Mouse (Mus musculus) gastrocnemius, adult 2 months (tissue): ENCODE measurements around the gene Sag. TPM values are rescaled to one million over a fixed set of nuclear protein-coding genes. Genes with fewer than 3 reads are reported as not detected.
A peak's percentile ranks its signal among the peaks of the same experiment; 100 is the strongest.

Experiments
- DNase-seq: peaks from one replicate; pipeline ENCODE4 v3.0.0; 2022
- H3K27ac ChIP-seq: fragments of 200-600 bp; 2 replicates; pipeline ENCODE4 v1.8.1; 2022; ENCODE audit warnings: mild to moderate bottlenecking
- H3K4me3 ChIP-seq: fragments of 200-600 bp; 2 replicates; pipeline ENCODE4 v1.8.1; 2022; ENCODE audit warnings: mild to moderate bottlenecking, moderate library complexity
- CTCF ChIP-seq: fragments of 200-600 bp; IDR thresholded peaks from 2 replicates; pipeline ENCODE4 v1.8.1; 2022; ENCODE audit warnings: antibody characterized with exemption, mild to moderate bottlenecking, moderate library complexity
- intact Hi-C: fragments of 180-260 bp; cut with DNase I; formaldehyde crosslinking; loops from one replicate; pipeline ENCODE4 v1.15.1; 2025
- total RNA-seq, 2 experiments: library from RNA; stranded (reverse); gene quantifications; 2 replicates each; pipeline ENCODE4 v1.2.3; 2021

Gene Sag
- total RNA-seq, 2 experiments from 2014 or later, result 0.17 to 0.23 TPM

DNA sequence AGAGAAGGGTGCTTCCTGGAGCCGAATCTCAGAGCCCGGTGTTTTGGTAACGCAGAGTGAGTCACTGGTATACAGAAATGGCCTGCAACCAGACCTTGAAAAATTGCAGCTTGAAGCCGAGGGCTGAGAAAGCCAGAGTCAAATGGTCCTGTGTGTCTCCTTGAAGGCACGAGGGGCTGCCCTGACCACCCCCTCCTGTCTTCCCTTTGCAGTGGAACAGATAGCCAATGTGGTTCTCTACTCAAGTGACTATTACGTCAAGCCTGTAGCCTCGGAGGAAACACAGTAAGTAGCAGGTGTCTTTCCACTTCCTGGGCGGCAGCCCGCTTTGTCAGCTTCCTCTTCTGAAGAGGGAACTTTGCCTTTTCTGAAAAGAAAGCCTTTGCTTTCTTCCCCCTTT, 24.7 kb downstream of the Sag start:
- no peak for TF ChIP-seq CTCF
- DNase-seq, result peak; percentile 31
- no peak overlapping the region for H3K4me3 ChIP-seq
- intact Hi-C loops, result no loop called here
- peak overlapping the region; percentile 48 for H3K27ac ChIP-seq

GRCm38 (mm10) chr1:87828926-87829580, 25.6 kb downstream of the Sag start:
- DNase-seq, result no peak
- no peak overlapping the region for H3K4me3 ChIP-seq
- intact Hi-C loops, result no loop called here
- TF ChIP-seq CTCF, result no peak
- peak overlapping the region; percentile 63 for H3K27ac ChIP-seq

GRCm38 (mm10) chr1:87829621-87830211, 26.2 kb downstream of the Sag start:
- peak overlapping the region; percentile 63 for H3K27ac ChIP-seq

DNA sequence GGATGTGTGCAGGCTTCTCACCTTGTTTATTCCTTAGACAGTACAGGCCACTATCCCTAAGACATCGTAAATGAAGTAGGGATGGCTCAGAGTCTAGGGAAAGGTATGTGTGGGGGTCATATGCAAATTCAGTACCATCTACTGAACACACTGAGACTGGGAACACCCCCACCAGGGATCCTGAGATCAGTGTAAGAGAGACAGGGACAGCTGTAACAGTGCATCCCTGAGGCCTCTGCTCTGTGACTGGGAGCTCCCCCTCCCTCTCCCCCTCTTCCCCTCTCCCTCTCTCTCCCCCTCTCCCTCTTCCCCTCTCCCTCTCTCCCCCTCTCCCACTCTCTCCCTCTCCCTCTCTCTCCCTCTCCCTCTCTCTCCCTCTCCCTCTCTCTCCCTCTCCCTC, 33.0 kb downstream of the Sag start:
- no peak for TF ChIP-seq CTCF
- Histone ChIP-seq H3K4me3 (no peak overlapping the region), H3K27ac (no peak overlapping the region)
- no peak for DNase-seq
- intact Hi-C loops, result no loop called here

More at GRCm38 (mm10) chr1:87829621-87830211, 26.2 kb downstream of the Sag start:
- no peak for TF ChIP-seq CTCF
- intact Hi-C loops, result no loop called here
- H3K4me3 ChIP-seq, result no peak overlapping the region
- DNase-seq, result no peak

GRCm38 (mm10) chr1:87837018-87837417, 33.5 kb downstream of the Sag start:
- no peak for DNase-seq
- intact Hi-C loops, result no loop called here
- Histone ChIP-seq H3K27ac (no peak overlapping the region), H3K4me3 (no peak overlapping the region)
- no peak for TF ChIP-seq CTCF

DNA sequence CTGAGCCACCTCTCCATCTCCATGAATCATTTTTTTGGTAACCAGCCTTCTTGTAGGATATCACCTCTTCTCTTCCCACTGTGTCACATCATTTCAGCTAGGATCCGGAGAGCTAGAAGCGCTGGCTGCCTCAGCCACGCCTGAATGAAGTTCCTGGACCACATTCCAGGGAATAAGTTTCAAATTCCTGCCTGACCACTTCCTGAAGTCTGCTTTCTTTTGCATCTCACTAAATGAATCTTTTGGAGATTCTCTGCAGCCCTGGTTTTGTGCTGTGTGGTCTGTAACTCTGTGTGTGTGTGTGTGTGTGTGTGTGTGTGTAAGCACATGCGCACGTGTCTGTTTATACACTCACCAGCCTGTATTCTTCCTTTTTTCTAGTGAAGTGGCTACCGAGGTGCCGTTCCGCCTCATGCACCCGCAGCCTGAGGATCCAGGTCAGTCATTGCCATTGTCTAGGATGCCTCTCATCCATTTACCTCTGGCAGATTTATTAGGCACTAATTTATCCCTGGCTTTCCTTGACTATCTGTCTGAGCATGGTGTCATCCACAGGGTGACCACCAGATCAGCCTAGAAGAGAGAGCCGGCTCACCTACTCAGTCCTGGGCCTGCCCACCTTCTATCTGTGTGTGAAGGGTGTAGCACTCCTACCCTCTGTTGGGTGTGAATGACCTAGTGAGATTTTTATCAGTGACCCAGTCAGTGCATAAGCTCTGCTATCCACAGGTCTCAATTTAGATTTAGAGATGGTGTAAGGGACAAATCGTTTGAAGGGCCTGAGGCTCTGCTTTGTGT, 37.1 kb downstream of the Sag start:
- no peak overlapping the region for H3K4me3 ChIP-seq
- H3K27ac ChIP-seq, result no peak overlapping the region
- intact Hi-C loops, result no loop called here
- no peak for DNase-seq
- TF ChIP-seq CTCF, result no peak

- H3K27ac ChIP-seq, result peak overlapping the region; percentile 53
- intact Hi-C loops, result no loop called here
- H3K4me3 ChIP-seq, result no peak overlapping the region
- peak; percentile 65 for DNase-seq
- no peak for TF ChIP-seq CTCF
These were observed 43.5 kb downstream of the Sag start for GRCm38 (mm10) chr1:87846801-87847474.

- peak overlapping the region; percentile 49; the same call in 1 of the 2 replicates for H3K27ac ChIP-seq
These were observed 44.1 kb downstream of the Sag start for GRCm38 (mm10) chr1:87847475-87848168.

DNA sequence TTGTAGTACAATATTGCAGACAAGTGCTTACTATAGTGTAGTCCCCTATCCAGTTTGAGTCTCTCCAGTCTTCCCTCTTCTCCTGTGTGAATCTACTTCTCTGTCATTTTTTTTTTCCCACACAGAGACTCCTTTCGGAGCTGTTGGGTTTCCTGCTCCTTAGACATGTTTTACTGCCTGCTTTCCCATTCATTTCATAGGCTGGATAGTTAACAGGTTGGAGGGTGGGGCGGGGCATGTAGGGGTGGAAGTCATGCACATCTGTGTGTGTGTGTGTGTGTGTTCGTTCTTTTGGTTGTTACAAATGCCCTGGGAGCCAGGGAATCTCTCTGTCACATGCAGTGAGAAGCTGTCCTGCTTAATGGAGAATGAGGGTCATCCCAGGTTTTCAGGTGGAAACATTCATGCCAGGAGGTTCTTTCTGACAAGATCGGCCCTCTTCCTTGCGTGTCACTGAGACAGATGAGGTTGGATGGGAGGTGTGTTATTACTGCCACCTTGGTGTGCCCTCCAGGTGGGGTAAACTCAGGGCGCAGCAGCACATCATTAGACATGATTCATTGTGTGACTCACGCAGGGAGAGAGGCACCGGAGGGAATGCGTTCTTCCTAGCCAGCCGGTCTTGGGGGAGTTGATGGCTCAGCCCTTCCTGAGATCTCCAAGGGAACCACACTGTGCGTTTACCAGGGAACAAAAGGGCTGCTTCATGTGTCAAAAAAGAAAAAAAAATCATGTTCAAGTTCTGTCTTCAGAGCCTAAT, 44.9 kb downstream of the Sag start:
- H3K27ac ChIP-seq, result peak overlapping the region; percentile 49; the same call in 1 of the 2 replicates
- peak; percentile 27 for DNase-seq
- intact Hi-C loops, result no loop called here
- H3K4me3 ChIP-seq, result no peak overlapping the region
- no peak for TF ChIP-seq CTCF

More at GRCm38 (mm10) chr1:87847475-87848168, 44.1 kb downstream of the Sag start:
- TF ChIP-seq CTCF, result no peak
- no peak for DNase-seq
- intact Hi-C loops, result no loop called here
- no peak overlapping the region for H3K4me3 ChIP-seq

DNA sequence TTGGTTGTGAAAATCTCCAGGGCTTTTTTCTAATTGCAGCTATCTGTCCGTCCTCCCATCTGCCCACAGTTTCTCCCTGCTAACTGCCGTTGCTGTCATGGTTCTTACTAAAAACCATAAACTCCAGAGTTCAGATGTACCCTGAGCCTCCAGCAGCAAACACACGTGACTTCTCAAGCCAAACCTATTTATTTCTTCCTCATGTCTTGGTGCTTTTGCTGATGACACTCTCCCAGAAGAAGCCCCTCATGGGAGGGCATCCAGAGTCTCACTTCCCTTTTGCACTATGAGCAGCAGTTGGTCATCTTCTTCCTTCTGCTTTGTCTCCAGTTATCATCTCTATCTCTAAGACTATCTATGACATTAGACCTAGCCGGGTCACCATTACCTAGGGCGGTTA, 45.8 kb downstream of the Sag start:
- H3K4me3 ChIP-seq, result no peak overlapping the region
- no peak for TF ChIP-seq CTCF
- DNase-seq, result no peak
- H3K27ac ChIP-seq, result peak overlapping the region; percentile 25; the same call in 1 of the 2 replicates
- intact Hi-C loops, result no loop called here

DNA sequence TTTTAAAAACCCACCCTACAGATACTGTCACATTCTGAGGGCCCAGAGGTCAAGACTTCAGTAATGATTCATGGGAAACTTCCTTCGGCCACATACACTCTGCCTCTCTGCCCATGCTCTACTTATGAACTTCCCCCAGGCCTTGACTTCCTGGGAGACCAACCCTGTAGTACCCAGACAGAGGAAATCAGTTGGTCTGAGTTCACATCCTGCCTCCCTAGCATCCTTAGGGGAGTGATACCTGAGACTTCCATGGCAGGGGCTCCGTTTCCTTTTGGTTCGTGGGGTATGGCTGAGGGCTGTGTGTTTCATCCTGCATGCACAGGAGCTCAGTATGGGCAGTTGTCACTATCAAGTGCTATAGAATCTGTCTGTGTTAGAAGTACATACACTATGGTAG, 47.9 kb downstream of the Sag start:
- TF ChIP-seq CTCF, result no peak

More for the DNA sequence above, 47.9 kb downstream of the Sag start:
- intact Hi-C loops, result loop anchor here (5.0 kb wide), 2 partner anchors 46 to 71 kb away; no protein-coding TSS in a partner anchor
- no peak overlapping the region for H3K4me3 ChIP-seq
- DNase-seq, result no peak
- H3K27ac ChIP-seq, result no peak overlapping the region
